Mouse (Mus musculus) brain, embryonic 14.5 days (tissue): Measurements from ENCODE around the gene a. TPM values are rescaled to one million over a fixed set of nuclear protein-coding genes. Genes with fewer than 3 reads are reported as not detected.

Experiments used
- DNase-seq: peaks from one replicate; pipeline ENCODE4 v3.0.0-alpha.2; 2011; ENCODE audit warnings: low read depth
- CTCF ChIP-seq: fragments of 200-500 bp; IDR thresholded peaks from 2 replicates; pipeline ENCODE4 v1.5.1; 2012; ENCODE audit warnings: inconsistent platforms, mild to moderate bottlenecking, moderate library complexity, borderline replicate concordance; ENCODE audit not compliant: insufficient read depth, insufficient read length; ENCODE audit errors: extremely low read depth
- POLR2A ChIP-seq: fragments of 200-500 bp; IDR thresholded peaks from 2 replicates; pipeline ENCODE4 v1.6.1; 2012; ENCODE audit warnings: mild to moderate bottlenecking, inconsistent platforms, borderline replicate concordance; ENCODE audit not compliant: poor library complexity, insufficient read depth, insufficient read length, severe bottlenecking; ENCODE audit errors: extremely low read depth
- polyA plus RNA-seq: library from polyadenylated mRNA; depleted of rRNA; stranded (reverse); fragments of >200 nt; gene quantifications from 2 replicates; pipeline ENCODE4 v1.2.3, GENCODE M21; 2012

The a gene
- polyA plus RNA-seq, 1 experiment: 4.1 TPM

- DNase-seq: peak; percentile 25
- TF ChIP-seq CTCF (no peak), POLR2A (no peak)
Measured at GRCm38 (mm10) chr2:154763226-154763625, 28.0 kb upstream of the a start.

GRCm38 (mm10) chr2:154764828-154765497 is 26.2 kb upstream of the a start:
- TF ChIP-seq POLR2A (no peak), CTCF (no peak)
- DNase-seq: no peak

DNA sequence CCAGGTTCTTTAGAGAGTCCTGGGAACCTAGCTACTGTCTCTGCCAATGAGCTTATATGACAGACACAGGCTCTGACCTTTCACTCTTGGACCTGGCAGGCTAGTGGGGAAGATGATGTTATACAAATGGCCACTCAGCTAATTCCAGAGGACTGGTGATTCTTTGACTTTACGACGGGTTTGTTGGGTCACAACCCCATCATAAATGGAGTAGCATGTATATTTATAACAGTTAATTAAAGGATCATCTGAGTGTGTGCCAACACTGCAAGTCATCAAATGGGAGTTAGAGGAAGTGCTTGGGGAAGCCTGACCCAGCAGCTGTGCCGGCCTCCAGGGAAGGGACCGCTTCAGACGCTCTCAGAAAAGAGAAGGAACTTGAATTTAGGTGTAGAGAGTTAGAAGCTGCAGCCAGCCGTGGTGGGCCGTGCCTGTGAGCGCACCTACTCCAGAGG is 25.6 kb upstream of the a start:
- DNase-seq: no peak

GRCm38 (mm10) chr2:154767051-154767450 is 24.2 kb upstream of the a start:
- no peak for DNase-seq

More for the DNA sequence above, 25.6 kb upstream of the a start:
- TF ChIP-seq POLR2A (no peak), CTCF (no peak)

GRCm38 (mm10) chr2:154769930-154770329 is 21.3 kb upstream of the a start, which contains the start of gene Gm14214:
TSS of gene Gm14214 (minus strand) at chr2:154770030.
- DNase-seq: no peak
- TF ChIP-seq CTCF (no peak), POLR2A (no peak)

More at GRCm38 (mm10) chr2:154767051-154767450, 24.2 kb upstream of the a start:
- TF ChIP-seq POLR2A (no peak), CTCF (no peak)

GRCm38 (mm10) chr2:154771604-154772003 is 19.6 kb upstream of the a start:
- DNase-seq: no peak
- TF ChIP-seq CTCF (no peak), POLR2A (no peak)

GRCm38 (mm10) chr2:154774032-154774431 is 17.2 kb upstream of the a start:
- TF ChIP-seq CTCF (peak; percentile 46; the same call in 1 of the 2 replicates), POLR2A (no peak)
- DNase-seq: peak; percentile 65

GRCm38 (mm10) chr2:154776496-154776895 is 14.7 kb upstream of the a start:
- DNase-seq: no peak
- TF ChIP-seq POLR2A (no peak), CTCF (no peak)

DNA sequence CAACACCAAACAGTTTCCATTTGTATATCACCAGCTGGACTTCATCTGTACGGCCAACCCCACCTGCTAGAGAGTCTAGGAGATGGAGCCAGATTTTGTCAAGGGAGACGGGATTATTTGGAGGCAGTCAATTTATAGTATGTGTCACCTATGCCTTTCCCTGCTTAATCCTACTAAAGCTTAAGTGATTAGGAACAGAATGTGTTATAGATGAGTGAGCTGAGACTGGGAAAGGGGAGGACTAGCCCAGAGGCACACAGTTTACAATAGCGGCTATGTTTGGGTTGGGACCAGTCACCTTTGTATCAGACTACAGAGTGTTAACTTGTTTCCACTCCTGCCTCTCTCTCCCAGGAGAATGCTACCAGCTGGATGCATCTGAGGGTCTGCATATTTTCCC is 11.6 kb upstream of the a start:
- no peak for TF ChIP-seq CTCF
- TF ChIP-seq POLR2A: no peak
- DNase-seq: no peak

DNA sequence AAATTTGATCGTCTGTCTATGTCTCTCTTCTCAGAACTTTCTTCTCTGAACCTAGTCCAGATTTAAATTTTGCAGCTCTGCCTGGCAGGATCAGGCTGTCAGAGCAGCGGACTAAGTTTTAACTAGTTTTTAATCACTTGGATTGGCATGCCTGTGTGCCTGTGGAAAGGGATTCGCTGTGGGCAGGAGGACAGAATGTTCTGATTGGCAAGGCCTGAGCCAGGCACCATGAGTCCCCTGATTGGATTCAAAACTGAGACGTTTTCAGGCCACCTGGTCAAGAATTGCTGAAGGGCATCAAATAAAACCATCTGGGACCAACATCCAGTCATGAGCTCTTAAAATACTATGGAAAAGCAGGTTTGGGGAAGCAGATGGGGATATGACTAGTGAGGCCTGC is 8.8 kb upstream of the a start:
- TF ChIP-seq CTCF: no peak
- TF ChIP-seq POLR2A: no peak
- DNase-seq: no peak

DNA sequence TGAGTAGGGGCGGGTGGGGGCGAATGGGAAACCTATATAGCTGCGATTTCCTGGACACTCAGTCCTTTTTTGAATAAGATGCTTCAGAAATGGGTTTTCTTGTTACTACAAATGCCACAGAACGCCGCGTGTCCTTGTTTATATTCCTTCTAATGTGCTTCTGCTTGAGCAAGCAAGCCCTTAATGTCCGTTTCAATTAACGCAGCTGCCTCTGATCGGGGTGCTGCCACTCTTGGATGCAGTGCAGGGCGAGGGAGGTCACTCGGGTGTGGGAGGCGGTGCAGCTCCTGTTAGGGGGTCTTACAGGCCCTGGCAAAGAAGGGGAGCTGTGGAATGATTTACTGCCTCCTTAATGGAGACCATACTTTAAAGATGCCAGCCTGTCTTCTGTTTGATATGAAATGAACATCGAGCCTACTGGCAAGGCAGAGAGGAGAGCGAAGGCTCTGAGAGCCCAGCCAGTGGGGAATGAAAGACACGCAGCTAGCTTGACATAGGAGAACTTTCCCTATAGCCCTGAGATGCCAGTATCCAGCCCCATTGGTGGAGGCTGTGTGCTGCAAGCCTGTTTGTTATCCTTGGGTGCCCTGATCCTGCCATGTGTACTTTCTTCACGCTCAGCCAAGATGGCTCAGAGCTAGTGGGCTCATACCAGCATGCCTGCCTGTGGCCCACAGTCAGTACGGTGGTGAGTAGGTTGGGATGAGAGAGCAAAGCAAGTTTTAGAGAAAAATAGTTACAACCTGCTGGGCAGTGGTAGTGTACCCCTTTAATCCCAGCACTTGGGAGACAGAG is 8.1 kb upstream of the a start:
- peak; percentile 59 for DNase-seq
- TF ChIP-seq POLR2A (no peak), CTCF (no peak)

- peak; percentile 49 for DNase-seq
- TF ChIP-seq CTCF (no peak), POLR2A (no peak)
Measured at GRCm38 (mm10) chr2:154785284-154785683, 5.9 kb upstream of the a start.

GRCm38 (mm10) chr2:154786187-154786586 is 5.0 kb upstream of the a start:
- DNase-seq: no peak
- TF ChIP-seq CTCF: no peak
- TF ChIP-seq POLR2A: no peak

GRCm38 (mm10) chr2:154786776-154787175 is 4.4 kb upstream of the a start:
- TF ChIP-seq CTCF (no peak), POLR2A (no peak)
- DNase-seq: peak; percentile 42

DNA sequence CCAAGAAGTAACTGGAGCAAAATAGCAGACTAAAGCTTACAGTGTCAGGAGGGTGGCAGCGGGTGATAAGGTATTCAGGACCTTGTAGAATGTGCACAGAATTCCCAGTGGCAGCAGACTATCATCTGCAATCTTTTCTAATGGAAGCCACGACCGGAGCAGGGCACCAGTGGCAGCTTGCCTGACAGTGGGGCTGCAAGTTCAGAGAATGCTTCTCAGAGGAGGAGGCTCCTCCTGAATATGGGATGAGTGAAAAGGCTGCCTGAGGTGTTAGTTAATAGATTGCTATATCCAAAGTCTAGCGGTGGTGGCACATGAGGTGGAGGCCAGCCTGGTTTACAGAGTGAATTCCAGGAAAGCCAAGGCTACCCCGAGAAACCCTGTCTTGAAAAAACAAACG is 1.8 kb upstream of the a start:
- no peak for DNase-seq
- TF ChIP-seq CTCF (no peak), POLR2A (no peak)
